Mouse (Mus musculus) common myeloid progenitor, adult 5-6 weeks (primary cell): ENCODE measurements at regions not wholly inside any gene's neighbourhood (a gene's known extent, or its start where the extent isn't known, plus 50 kb on each side); places are given as distances from the start of the nearest gene placed in this dataset.

Source experiments
- ATAC-seq: replicated peaks from 2 replicates; pipeline ENCODE4 v1.8.0; 2016; ENCODE audit warnings: low read depth, mild to moderate bottlenecking, moderate TSS enrichment, inconsistent platforms; ENCODE audit not compliant: poor library complexity, severe bottlenecking

GRCm38 (mm10) chr3:120774951-120775350, 396.5 kb downstream of the Rwdd3 start:
- no peak for ATAC-seq

GRCm38 (mm10) chr3:120761681-120762080, 409.8 kb downstream of the Rwdd3 start:
- no peak for ATAC-seq

- no peak for ATAC-seq
Measured at GRCm38 (mm10) chr3:120761223-120761622, 410.3 kb downstream of the Rwdd3 start.

GRCm38 (mm10) chr3:120748513-120748912, 423.0 kb downstream of the Rwdd3 start:
- no peak for ATAC-seq

GRCm38 (mm10) chr3:120747678-120748077, 423.8 kb downstream of the Rwdd3 start:
- no peak for ATAC-seq

- ATAC-seq, result no peak
Measured at GRCm38 (mm10) chr3:120733332-120733731, 438.2 kb downstream of the Rwdd3 start.

- no peak for ATAC-seq
Measured at GRCm38 (mm10) chr3:120732391-120732790, 439.1 kb downstream of the Rwdd3 start.

GRCm38 (mm10) chr3:120731287-120731686, 440.2 kb downstream of the Rwdd3 start:
- ATAC-seq, result no peak

GRCm38 (mm10) chr3:120730225-120730624, 441.3 kb downstream of the Rwdd3 start:
- ATAC-seq, result no peak

GRCm38 (mm10) chr3:120729671-120730070, 441.8 kb downstream of the Rwdd3 start:
- ATAC-seq, result no peak

GRCm38 (mm10) chr3:120685227-120685626, 486.3 kb downstream of the Rwdd3 start:
- ATAC-seq, result no peak

GRCm38 (mm10) chr3:120675906-120676305, 495.6 kb downstream of the Rwdd3 start:
- no peak for ATAC-seq

- ATAC-seq, result no peak
Measured at GRCm38 (mm10) chr3:120668654-120669053, 502.8 kb downstream of the Rwdd3 start.

GRCm38 (mm10) chr3:120662521-120662920, 509.0 kb downstream of the Rwdd3 start:
- ATAC-seq, result no peak

GRCm38 (mm10) chr3:120660776-120661175, 510.7 kb downstream of the Rwdd3 start:
- no peak for ATAC-seq

- ATAC-seq, result peak; percentile 63
Measured at GRCm38 (mm10) chr3:120649047-120649868, 522.2 kb downstream of the Rwdd3 start.

GRCm38 (mm10) chr3:120648391-120648790, 523.1 kb downstream of the Rwdd3 start:
- ATAC-seq, result peak; percentile 63; the same call in 1 of the 2 replicates

GRCm38 (mm10) chr3:120636669-120637305, 534.7 kb downstream of the Rwdd3 start:
- ATAC-seq, result no peak

- ATAC-seq, result no peak
Measured at GRCm38 (mm10) chr3:120618358-120618757, 553.1 kb downstream of the Rwdd3 start.

GRCm38 (mm10) chr3:120594226-120594625, 577.3 kb downstream of the Rwdd3 start:
- no peak for ATAC-seq

GRCm38 (mm10) chr3:120591183-120591582, 580.3 kb downstream of the Rwdd3 start:
- ATAC-seq, result no peak
